Mouse (Mus musculus): ENCODE results near the gene Ctso. TPM values are rescaled to one million over a fixed set of nuclear protein-coding genes. Genes with fewer than 3 reads are reported as not detected.

The Ctso gene
- polyA plus RNA-seq, 1 experiment: 43.1 TPM

GRCm38 (mm10) chr3:81922910-81923309 lies 9.5 kb upstream of the Ctso start:
- no peak overlapping the region for H3K4me3 ChIP-seq (ENCODE audit: insufficient read depth, low read length)
- H3K27ac ChIP-seq (ENCODE audit: insufficient read depth, low read depth, low read length): no peak overlapping the region
- peaks cover 4% of the 10 kb centered on the region; the same call in 1 of the 2 replicates for H3K4me1 ChIP-seq (ENCODE audit: control insufficient read depth, insufficient read depth, low read length)
- no peak for TF ChIP-seq CTCF (IDR thresholded peaks at IDR 0.05; ENCODE audit: low read depth, low read length)

- TF ChIP-seq POLR2A (IDR thresholded peaks at IDR 0.05; ENCODE audit: borderline replicate concordance, low read depth, low read length): no peak
- no peak for TF ChIP-seq CTCF (IDR thresholded peaks at IDR 0.05; ENCODE audit: low read depth, low read length)
- H3K4me3 ChIP-seq (ENCODE audit: insufficient read depth, low read length): no peak overlapping the region
- H3K27ac ChIP-seq (ENCODE audit: insufficient read depth, low read depth, low read length): no peak overlapping the region
- H3K4me1 ChIP-seq (ENCODE audit: control insufficient read depth, insufficient read depth, low read length): no peaks in the 10 kb centered on the region
Observed at GRCm38 (mm10) chr3:81924931-81925330, 7.5 kb upstream of the Ctso start.

- H3K27ac ChIP-seq (ENCODE audit: insufficient read depth, low read depth, low read length): no peak overlapping the region
- no peak for TF ChIP-seq POLR2A (IDR thresholded peaks at IDR 0.05; ENCODE audit: borderline replicate concordance, low read depth, low read length)
- TF ChIP-seq CTCF (IDR thresholded peaks at IDR 0.05; ENCODE audit: low read depth, low read length): no peak
- H3K4me3 ChIP-seq (ENCODE audit: insufficient read depth, low read length): no peak overlapping the region
- H3K4me1 ChIP-seq (ENCODE audit: control insufficient read depth, insufficient read depth, low read length): no peaks in the 10 kb centered on the region
Observed at GRCm38 (mm10) chr3:81925856-81926255, 6.5 kb upstream of the Ctso start.

- H3K4me1 ChIP-seq (ENCODE audit: control insufficient read depth, insufficient read depth, low read length): no peaks in the 10 kb centered on the region
- TF ChIP-seq CTCF (IDR thresholded peaks at IDR 0.05; ENCODE audit: low read depth, low read length) (no peak), POLR2A (IDR thresholded peaks at IDR 0.05; ENCODE audit: borderline replicate concordance, low read depth, low read length) (no peak)
- no peak overlapping the region for H3K27ac ChIP-seq (ENCODE audit: insufficient read depth, low read depth, low read length)
- H3K4me3 ChIP-seq (ENCODE audit: insufficient read depth, low read length): no peak overlapping the region
Observed at GRCm38 (mm10) chr3:81926764-81927325, 5.6 kb upstream of the Ctso start.

- no peak overlapping the region for H3K4me3 ChIP-seq (ENCODE audit: insufficient read depth, low read length)
- H3K4me1 ChIP-seq (ENCODE audit: control insufficient read depth, insufficient read depth, low read length): peaks cover 11% of the 10 kb centered on the region
- TF ChIP-seq POLR2A (IDR thresholded peaks at IDR 0.05; ENCODE audit: borderline replicate concordance, low read depth, low read length) (no peak), CTCF (IDR thresholded peaks at IDR 0.05; ENCODE audit: low read depth, low read length) (no peak)
- H3K27ac ChIP-seq (ENCODE audit: insufficient read depth, low read depth, low read length): no peak overlapping the region
Observed at GRCm38 (mm10) chr3:81929073-81929472, 3.3 kb upstream of the Ctso start.

- H3K4me3 ChIP-seq (ENCODE audit: insufficient read depth, low read length): no peak overlapping the region
- TF ChIP-seq CTCF (IDR thresholded peaks at IDR 0.05; ENCODE audit: low read depth, low read length): no peak
- TF ChIP-seq POLR2A (IDR thresholded peaks at IDR 0.05; ENCODE audit: borderline replicate concordance, low read depth, low read length): no peak
- no peak overlapping the region for H3K27ac ChIP-seq (ENCODE audit: insufficient read depth, low read depth, low read length)
- peaks cover 14% of the 10 kb centered on the region for H3K4me1 ChIP-seq (ENCODE audit: control insufficient read depth, insufficient read depth, low read length)
Observed at GRCm38 (mm10) chr3:81931695-81932094, 706 bp upstream of the Ctso start.

- Histone ChIP-seq H3K4me3 (ENCODE audit: insufficient read depth, low read length) (peak overlapping the region; percentile 99; the same call in 1 of the 2 replicates), H3K27ac (ENCODE audit: insufficient read depth, low read depth, low read length) (no peak overlapping the region), H3K4me1 (ENCODE audit: control insufficient read depth, insufficient read depth, low read length) (peaks cover 14% of the 10 kb centered on the region)
- TF ChIP-seq POLR2A (IDR thresholded peaks at IDR 0.05; ENCODE audit: borderline replicate concordance, low read depth, low read length) (no peak), CTCF (IDR thresholded peaks at IDR 0.05; ENCODE audit: low read depth, low read length) (no peak)
Observed at GRCm38 (mm10) chr3:81933348-81933747, 947 bp downstream of the Ctso start.

- no peak overlapping the region for H3K4me3 ChIP-seq (ENCODE audit: insufficient read depth, low read length)
- peaks cover 3% of the 10 kb centered on the region for H3K4me1 ChIP-seq (ENCODE audit: control insufficient read depth, insufficient read depth, low read length)
- TF ChIP-seq POLR2A (IDR thresholded peaks at IDR 0.05; ENCODE audit: borderline replicate concordance, low read depth, low read length) (no peak), CTCF (IDR thresholded peaks at IDR 0.05; ENCODE audit: low read depth, low read length) (no peak)
- no peak overlapping the region for H3K27ac ChIP-seq (ENCODE audit: insufficient read depth, low read depth, low read length)
Observed at GRCm38 (mm10) chr3:81938924-81939323, 6.5 kb downstream of the Ctso start.

- Histone ChIP-seq H3K4me3 (ENCODE audit: insufficient read depth, low read length) (no peak overlapping the region), H3K4me1 (ENCODE audit: control insufficient read depth, insufficient read depth, low read length) (no peaks in the 10 kb centered on the region), H3K27ac (ENCODE audit: insufficient read depth, low read depth, low read length) (no peak overlapping the region)
- no peak for TF ChIP-seq POLR2A (IDR thresholded peaks at IDR 0.05; ENCODE audit: borderline replicate concordance, low read depth, low read length)
- no peak for TF ChIP-seq CTCF (IDR thresholded peaks at IDR 0.05; ENCODE audit: low read depth, low read length)
Observed at GRCm38 (mm10) chr3:81942341-81942740, 9.9 kb downstream of the Ctso start.

GRCm38 (mm10) chr3:81943097-81943496 lies 10.7 kb downstream of the Ctso start:
- Histone ChIP-seq H3K4me1 (ENCODE audit: control insufficient read depth, insufficient read depth, low read length) (no peaks in the 10 kb centered on the region), H3K27ac (ENCODE audit: insufficient read depth, low read depth, low read length) (no peak overlapping the region), H3K4me3 (ENCODE audit: insufficient read depth, low read length) (no peak overlapping the region)
- no peak for TF ChIP-seq CTCF (IDR thresholded peaks at IDR 0.05; ENCODE audit: low read depth, low read length)
- TF ChIP-seq POLR2A (IDR thresholded peaks at IDR 0.05; ENCODE audit: borderline replicate concordance, low read depth, low read length): no peak

All from bone marrow macrophage, adult 2 months (primary cell).